Mouse (Mus musculus) neural tube, embryonic 10.5 days (tissue): ENCODE measurements around the gene Lhfpl5.

ENCODE experiments used
- DNase-seq: peaks from one replicate; pipeline ENCODE4 v3.0.0-alpha.2; 2017; ENCODE audit warnings: low spot score; ENCODE audit errors: extremely low spot score

Lhfpl5 gene

DNA sequence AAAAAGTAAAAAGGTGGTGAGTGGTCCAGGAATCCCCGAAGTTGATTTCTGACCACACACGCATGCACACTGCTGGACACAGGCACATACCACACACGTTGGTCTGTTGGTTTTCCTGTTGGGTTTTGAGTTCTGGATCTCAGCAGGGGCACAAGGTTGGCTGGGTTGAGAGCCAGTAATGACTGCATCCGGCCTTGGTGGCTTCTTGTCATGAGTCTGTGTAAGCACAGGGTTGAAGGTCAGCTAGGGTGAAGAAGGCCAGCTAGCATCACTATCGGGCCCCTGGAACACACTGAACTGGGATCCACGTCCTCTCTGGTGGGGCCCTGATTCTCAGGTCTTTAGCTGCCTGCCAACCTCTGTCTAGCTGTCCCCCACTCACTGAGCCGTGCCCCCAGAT is 2.9 kb upstream of the Lhfpl5 start:
- DNase-seq: no peak

DNA sequence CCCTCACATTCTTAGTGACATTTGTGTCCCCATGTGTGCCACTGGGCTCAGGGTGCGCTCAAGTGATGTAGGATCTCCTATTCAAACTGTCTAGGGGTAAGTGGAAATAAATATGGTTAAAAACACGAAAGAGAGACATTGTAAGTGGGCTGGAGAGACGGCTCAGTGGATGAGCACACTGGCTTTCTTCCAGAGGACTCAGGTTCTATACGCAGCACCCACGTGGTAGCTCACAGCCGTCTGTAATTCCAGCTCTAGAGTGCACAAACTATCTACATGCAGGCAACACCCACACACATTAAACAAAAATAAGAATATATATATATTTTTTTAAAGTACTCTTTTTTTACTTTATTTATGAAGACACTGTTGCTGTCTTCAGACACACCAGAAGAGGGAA is 2.5 kb upstream of the Lhfpl5 start:
- no peak for DNase-seq

DNA sequence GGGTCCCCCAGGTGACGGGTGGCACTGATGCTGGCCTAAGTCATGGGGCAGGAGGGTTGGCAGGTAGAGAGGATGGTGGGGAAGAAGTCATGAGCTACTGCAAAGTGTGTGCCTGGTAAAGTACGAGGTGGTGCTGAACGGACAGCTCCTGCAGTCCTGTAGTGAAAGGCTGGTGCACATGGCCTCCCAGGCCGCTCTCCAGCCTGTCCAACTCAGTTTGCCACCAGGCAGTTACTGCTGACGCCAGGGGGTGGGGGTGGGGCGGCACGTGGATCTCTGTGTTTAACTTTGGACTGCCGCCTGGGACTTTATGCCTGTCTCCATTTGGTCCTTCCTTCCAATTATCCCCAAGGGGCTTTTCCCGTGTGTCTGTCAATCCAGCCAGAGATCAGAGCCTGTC is 5.0 kb downstream of the Lhfpl5 start:
- DNase-seq: peak; percentile 79

DNA sequence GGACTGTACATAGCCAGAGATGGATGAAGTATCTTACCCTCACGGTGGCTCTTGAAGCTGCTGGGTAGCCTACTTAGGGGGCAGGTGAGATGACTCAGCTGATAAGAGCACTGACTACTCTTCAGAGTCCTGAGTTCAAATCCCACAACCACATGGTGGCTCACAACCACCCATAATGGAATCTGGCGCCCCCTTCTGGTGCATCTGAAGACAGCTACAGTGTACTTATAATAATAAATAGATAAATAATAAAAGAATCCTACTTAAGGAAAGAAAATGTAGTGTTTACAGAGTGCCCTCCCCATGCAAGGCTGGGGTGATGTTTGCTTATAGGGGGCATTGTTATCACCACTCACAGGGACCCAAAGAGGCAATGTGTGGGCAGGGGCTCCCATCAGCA is 5.6 kb downstream of the Lhfpl5 start:
- no peak for DNase-seq

DNA sequence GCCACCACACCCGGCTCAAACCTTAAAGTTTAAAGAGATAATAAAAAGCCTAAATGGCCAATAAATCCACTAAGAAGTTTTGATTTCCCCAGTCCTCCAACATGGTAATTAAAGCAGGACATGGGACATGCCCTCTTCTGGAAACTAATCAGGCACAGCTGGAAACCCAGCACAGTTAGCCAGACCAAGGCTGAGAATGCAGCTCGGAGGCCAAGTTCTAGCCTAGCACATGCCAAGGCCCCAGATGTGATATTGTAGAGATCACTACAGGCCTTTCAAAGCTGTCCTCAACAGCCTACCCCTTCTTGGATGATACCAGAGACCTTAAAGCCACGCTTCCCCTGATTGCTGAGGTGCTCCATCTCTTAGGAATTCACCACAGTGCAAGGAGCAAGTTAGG is 11.1 kb downstream of the Lhfpl5 start:
- DNase-seq: no peak

DNA sequence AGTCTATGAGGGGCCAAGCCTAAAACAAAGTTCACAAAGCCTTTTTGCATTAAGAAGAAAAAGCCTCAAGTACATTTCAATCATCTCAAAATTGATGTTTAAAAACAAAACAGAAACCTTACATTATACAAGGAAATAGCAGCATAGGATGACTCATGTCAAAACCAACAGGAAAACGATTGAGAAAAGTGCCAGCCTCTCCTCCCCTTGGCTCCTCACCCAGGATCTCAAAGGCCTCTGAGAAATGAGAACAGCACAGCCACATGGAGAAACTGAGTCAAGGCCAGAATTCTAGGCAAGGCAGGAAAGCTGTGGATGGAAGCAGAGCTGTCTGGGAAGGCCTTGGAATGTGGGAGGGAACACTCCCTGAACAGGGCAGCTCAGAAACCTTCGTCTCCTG is 13.2 kb downstream of the Lhfpl5 start:
- no peak for DNase-seq

DNA sequence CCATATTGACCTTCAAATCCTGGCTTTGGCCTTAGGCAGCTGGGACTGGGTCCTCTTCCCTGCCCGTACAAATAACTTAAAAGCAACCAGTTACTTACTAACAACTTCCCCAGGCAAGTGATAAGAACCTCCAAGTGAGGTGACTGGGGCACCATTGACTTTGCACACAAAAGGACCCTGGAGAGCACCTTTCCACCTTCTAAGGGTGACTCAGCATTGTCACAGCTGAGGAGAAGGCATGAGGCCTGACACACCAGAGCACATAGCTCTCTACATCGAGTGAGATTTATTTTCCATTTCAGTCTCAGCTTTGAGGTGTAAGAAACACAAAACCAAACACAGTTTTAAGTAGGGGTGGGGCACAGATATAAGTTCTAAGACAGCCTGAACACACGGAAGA is 15.2 kb downstream of the Lhfpl5 start:
- no peak for DNase-seq

DNA sequence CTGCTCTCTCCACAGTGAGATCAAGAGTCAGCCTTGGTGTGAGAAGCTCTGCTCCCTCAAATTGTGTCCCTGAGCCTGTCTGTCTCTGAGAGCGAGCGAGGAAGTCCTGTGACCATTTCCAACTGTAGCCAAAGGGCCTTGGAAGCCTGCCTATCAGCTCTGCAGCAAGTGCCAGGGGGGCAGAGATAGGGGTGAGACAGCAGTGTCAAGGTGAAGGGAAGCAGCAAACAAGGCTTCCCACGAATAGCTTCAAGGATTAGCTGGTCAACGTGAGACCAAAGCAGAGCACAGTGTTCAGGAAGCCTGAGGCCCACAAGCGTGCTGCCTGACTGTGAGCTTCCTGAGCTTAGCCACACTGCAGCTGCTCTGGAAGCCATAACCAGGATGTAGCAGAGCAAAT is 16.0 kb downstream of the Lhfpl5 start:
- no peak for DNase-seq

DNA sequence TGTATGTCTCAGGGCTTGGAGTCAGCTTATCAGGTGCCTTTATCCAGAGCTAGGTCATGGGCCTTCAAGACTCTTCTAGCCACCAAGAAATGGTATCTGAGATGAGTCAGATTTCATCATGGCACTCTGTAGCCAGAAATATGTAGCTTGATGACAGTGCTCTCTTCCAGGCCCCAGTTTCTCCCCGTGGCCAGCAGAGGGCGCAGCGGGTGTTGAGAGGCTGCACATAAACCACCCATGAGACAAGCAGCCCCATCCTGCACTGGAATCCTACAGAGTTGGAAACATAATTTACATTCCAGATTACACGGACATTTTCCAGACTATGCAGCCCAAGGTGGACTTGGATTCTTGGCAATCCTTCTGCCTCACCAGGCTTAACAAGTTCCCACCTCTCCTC is 17.6 kb downstream of the Lhfpl5 start:
- DNase-seq: peak; percentile 78

DNA sequence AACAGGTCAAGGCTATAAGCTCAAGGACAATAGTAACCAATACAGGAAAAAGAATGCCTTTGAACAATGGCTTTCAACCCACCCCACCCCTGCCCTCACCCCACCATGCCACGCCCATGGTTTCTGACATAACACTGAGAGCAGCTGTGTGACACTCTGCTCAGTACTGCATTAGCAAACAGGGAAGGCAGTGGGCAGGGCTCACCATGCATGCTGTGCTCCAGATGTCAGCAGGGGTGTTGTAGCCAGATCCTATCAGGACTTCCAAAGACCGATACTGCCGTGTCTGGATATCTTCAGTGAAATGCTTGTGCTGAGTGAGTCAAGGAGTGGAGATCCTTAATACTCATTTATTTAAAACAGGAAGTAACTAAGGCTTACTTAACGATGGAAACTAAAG is 18.5 kb downstream of the Lhfpl5 start:
- DNase-seq: no peak

DNA sequence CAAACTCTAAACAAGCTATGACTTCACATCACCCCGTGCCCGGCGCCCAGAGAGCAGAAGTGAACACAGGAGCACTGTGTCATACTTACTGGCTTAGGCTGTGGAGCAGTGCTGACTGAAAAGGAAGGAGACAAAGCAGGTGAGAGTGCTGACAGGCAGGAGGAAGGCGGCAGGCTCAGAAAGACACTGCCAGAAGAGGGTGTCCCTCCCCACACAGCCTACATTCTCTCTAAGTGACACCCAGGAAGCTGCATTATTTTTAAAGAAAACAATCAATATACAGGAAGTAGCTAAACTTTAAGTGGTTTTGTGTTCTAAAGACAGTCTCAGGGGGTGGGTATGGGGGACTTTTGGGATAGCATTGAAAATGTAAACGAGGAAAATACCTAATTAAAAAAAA is 25.3 kb downstream of the Lhfpl5 start:
- DNase-seq: no peak

DNA sequence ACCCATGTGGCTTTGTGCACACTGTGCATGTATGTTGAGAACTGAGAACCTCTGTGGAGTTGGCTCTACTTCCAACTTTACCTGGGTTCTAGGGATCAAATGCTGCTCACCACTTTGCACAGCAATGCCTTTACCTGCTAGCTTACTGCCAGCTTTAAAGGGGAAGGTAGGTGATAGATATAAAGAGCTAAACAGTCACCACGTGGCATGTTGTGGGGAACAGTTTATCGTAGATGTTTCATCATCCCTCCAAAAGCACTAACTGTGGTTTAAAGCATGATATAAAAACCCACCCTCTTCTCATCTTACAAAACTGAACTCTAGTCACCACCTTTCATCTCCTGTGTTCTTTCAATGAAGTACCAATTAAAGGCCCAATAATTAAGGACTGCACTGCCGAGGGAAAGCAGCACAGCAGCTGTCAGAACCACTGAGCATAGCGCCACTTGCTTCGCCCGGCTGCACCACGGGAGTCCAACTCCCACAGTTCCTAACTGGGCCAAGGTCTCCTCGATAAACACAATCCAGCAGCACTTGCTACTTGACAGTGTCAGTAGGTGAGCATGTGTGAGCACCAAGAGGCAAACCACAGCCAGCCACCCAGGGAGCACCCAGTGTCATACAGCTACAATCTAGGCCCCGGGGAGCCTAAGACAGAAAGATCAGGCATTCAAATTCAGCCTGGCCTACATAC is 26.3 kb downstream of the Lhfpl5 start:
- DNase-seq: no peak

DNA sequence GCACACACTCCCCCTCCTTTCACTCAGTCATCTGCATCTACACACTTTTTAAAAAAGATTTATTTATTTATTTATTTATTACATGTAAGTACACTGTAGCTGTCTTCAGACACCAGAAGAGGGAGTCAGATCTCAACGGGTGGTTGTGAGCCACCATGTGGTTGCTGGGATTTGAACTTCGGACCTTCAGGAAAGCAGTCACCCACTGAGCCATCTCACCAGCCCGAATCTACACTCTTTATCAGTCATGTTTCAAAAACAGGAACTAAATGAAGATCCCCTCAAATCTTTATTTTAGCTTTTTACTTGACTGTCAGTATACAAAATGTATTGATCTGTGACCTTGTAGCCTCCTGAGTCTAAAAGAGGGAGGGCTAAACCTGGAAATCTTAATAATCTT is 34.1 kb downstream of the Lhfpl5 start:
- no peak for DNase-seq

DNA sequence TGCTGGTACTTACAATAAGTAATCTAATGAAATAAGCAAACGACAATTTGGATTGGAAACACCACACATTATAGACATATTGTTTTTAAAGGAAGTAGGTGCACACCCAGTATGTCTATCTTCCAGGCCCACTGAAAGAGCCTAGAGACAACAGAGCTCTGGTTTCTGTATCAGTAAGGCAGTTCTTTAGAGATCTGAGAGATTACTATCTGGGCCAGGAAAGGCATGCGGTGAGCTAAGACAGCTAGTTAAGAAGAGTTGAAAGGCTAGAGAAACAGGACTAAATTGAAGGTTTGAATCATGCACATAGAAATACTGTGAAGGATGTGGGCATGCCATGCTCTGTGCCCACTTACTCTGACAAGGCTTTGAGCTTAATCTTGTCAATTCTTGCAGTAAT is 37.2 kb downstream of the Lhfpl5 start:
- no peak for DNase-seq

DNA sequence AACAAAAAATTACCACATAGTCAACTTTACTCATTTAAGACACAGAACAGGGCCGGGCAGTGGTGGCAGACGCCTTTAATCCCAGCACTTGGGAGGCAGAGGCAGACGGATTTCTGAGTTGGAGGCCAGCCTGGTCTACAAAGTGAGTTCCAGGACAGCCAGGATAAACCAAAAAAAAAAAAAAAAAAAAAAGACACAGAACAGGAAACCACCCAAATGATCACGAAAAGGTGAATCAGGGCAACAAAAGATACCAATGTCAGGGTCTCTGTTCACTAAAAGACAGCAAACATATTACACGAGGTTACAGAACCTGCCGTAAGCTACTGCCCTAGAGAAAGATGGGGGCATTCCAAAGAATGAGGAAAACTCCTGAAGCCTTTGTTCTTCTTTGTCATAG is 37.7 kb downstream of the Lhfpl5 start:
- no peak for DNase-seq

DNA sequence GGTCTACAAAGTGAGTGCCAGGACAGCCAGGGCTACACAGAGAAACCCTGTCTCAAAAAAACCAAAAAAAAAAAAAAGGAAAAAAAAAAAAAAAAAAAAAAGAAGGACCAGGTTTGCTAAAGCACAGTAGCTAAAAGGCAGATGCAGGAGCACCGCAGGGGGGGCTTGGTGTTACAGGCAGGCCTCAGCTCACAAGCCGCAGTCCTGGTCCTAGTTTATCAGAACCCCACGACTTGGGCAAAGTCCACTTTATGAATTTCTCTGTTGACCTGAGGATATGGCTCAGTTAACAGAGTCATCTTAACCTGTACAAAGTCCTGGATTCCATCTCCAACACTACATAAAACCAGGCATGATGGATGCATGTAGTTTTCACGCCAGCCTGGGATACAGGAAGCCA is 39.9 kb downstream of the Lhfpl5 start:
- DNase-seq: no peak

DNA sequence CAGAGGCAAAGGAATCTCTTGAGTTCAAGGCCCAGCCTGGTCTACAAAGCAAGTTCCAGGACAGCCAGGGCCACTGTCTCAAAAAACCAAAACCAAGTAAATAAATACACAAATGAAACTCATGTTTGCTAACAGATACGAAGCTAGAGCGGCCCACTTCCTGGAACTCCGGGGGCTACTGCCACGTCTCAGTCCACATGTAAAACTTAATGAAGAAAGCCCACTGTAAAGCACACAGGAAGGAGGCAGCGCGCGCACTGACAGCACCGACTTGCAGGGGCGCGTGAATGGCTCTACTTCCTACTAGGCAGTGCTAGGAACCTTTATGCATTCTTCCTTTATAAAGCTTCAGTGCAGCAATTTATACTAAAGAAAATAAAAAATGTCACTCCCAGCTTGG is 42.2 kb downstream of the Lhfpl5 start:
- DNase-seq: no peak

DNA sequence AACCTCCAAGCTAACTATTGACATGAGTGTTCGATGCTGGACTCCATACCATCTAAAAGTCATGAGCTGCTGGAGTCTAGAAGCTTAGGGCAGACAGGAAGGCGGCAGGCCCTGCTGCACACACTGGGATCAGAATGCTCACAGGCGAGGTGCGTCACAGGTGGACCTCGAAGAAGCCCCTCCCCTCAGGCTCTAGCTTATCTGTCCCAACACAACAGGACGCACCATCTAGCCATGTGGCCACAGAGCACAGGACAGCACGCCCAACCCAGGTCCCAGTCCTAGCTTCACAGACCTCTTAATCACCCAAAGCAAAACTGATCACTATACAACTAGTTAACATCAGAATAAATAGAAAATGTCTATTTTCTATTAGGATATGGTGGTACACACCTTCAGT is 42.7 kb downstream of the Lhfpl5 start:
- no peak for DNase-seq

DNA sequence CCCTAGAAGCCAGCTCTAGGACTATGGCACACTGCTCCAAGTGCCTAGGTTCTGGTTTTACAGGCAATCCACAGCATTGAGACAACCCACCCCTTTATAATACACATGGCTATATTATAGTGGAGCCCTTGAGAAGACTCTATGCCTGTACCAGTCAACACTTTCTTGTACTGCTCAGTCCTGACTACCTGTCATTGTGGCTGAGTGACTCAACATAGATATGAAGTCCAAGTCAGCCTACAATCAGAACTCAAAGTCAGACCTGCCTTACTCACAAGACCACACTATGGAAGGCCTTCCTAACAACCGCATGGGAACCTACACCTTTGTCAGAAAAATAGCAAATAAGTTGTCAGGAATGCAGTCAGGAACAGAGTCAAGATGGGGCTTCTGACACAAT is 43.3 kb downstream of the Lhfpl5 start:
- no peak for DNase-seq

DNA sequence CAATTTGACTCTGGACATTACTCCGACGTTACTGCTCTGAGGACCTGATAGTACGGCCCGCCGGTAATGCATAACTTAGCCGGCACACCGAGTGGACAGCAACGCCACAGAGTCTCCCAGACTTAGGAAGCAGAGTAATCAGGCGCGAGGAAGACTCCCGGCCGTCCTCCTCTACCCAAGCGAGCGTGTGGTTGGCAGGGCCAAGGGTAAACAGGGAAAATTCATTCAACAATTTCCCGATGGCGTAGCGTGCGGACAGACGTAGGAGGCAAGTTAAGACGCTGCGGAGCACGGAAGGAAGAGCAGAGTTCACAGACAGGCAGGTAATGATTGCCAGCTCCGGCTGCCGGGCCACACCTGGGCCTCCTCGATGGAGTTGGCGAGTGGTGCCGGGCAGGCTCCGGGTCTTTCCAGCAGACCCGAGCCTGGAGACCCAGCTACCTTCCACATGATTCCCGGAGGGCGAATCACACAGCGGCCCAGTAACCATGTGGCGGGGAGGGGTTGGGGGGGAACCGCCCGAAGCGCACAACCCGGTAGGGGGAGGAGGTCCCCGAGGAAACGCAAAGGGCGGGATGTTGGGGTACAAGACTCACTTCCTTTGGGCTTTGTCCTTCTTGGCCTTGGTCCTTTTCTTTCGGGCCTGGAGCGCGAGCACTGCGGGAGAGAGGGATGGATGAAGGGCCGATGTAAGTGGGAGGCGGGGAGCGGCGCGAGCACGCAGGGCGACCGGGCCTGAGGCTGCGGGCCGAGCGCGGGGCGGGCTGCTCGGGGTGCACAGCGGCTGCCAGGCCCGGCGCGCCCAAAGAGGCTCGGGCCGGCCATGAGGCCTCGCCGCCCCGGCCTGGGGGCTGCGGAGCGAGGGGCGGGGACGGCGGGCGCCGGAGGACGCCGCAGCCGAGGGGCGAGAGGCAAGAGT is 46.2 kb downstream of the Lhfpl5 start:
- DNase-seq: peak; percentile 76

DNA sequence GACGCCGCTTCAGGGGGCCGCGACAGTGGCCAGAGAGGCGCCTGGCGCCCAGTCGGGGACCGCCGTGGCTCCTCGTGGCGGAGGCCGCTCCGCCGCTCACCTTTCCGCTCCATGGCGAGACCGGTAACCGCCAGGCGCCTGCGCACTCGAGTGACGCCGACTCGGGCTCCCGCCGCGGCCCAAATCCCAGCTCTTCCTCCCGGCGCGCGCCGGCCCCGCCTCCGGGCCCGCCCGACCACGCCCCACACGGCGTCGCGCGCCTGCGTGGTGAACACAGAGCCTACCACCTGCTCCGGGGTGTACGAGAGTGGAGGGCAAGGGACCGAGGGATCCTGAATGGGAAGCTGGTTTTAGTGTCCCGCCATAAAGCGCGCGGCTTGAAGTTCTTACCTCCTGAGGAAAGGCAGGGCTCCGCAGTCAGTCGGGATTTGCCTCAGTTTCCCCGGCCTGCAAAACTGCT is 46.9 kb downstream of the Lhfpl5 start, which contains the start of gene Srpk1:
Gene Srpk1 (minus strand): TSS at position 410 of the 460 bp plus-strand sequence.
- DNase-seq: peak; percentile 94

DNA sequence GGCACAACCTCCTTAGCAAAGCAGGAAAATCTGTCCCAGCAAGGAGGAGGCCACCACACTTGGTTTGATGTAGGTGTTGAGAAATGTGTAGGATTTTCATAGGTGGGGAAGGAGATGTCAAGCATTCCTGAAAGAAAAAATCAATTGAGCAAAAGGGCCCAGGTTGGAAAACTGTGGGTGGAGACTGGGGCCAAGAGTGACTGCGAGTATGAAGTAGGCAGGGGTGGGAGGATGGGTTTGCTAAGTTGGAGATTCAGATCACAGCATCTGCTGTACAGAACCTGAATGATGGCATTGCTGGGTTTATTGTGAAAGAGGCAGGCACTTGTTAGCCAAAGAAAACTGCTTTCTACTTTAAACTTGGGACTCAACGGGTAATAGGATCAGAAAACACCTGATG is 49.4 kb downstream of the Lhfpl5 start:
- DNase-seq: no peak

DNA sequence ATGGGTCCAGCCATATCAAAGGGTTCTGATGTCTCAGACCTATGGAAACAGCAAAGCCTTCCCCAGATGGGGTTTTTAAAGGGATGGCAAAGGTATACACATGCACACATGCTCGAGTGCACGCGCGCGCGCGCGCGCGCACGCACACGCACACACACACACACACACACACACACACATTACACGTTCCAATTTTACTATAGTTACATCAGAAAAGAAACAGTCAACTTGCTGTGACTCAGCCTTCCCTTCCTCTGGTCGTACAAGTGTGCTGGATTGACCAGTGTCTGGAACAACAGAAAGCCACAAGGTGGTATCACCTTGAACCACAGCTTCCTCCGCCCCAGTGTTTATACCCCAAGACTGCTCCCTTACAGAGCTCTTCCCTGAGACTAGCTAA is 49.9 kb downstream of the Lhfpl5 start:
- DNase-seq: no peak
